Mouse (Mus musculus) G1E (cell line): ENCODE measurements around the gene Msx1. TPM values are rescaled to one million over a fixed set of nuclear protein-coding genes. Genes with fewer than 3 reads are reported as not detected.

Source experiments
- ATAC-seq: 2 replicates; pipeline ENCODE4 v1.8.0; 2016; ENCODE audit warnings: mild to moderate bottlenecking; ENCODE audit not compliant: insufficient number of reproducible peaks, poor library complexity, low FRiP score, severe bottlenecking; ENCODE audit errors: extremely low read depth
- DNase-seq: peaks from one replicate; pipeline ENCODE4 v3.0.0; 2012; ENCODE audit warnings: low spot score
- H3K27me3 ChIP-seq: 2 replicates; pipeline ENCODE4 v1.6.1; 2012; ENCODE audit warnings: mild to moderate bottlenecking, low read length, inconsistent platforms; ENCODE audit not compliant: insufficient read depth
- H3K36me3 ChIP-seq: replicated peaks from 2 replicates; pipeline ENCODE3; 2012; ENCODE audit warnings: mild to moderate bottlenecking, inconsistent platforms
- H3K4me1 ChIP-seq: 2 replicates; pipeline ENCODE4 v1.6.1; 2012; ENCODE audit warnings: low read depth, low read length, inconsistent platforms, mixed read lengths; ENCODE audit not compliant: insufficient read depth
- H3K4me3 ChIP-seq: 2 replicates; pipeline ENCODE4 v1.5.1; 2012; ENCODE audit warnings: low read depth, mild to moderate bottlenecking, inconsistent platforms, low read length, moderate library complexity, mixed read lengths
- H3K9me3 ChIP-seq: replicated peaks from 2 replicates; pipeline ENCODE4 v1.6.1; 2012; ENCODE audit warnings: inconsistent platforms
- CTCF ChIP-seq: IDR thresholded peaks from 2 replicates; pipeline ENCODE4 v1.5.1; 2012; ENCODE audit warnings: low read depth, low read length, inconsistent platforms, mixed read lengths
- GATA1 ChIP-seq: IDR thresholded peaks from 2 replicates; pipeline ENCODE4 v1.6.1; 2012; ENCODE audit warnings: borderline replicate concordance, low read length, inconsistent platforms, mixed read lengths
- GATA2 ChIP-seq: IDR thresholded peaks from 2 replicates; pipeline ENCODE4 v1.6.1; 2012; ENCODE audit warnings: low read depth, low read length, inconsistent platforms, borderline replicate concordance
- POLR2AphosphoS5 ChIP-seq: IDR thresholded peaks from 2 replicates; pipeline ENCODE4 v1.6.1; 2012; ENCODE audit warnings: low read depth, low read length, inconsistent platforms; ENCODE audit not compliant: insufficient replicate concordance
- TAL1 ChIP-seq: conservative IDR thresholded peaks from 2 replicates; pipeline ENCODE4 v1.6.1; 2012; ENCODE audit warnings: low read depth, low read length, inconsistent platforms, mixed read lengths
- polyA plus RNA-seq: library from polyadenylated mRNA; stranded (reverse); fragments of >175 nt; gene quantifications from 2 replicates; pipeline ENCODE4 v1.2.3, GENCODE M21; 2012
- total RNA-seq, 2 experiments: library from RNA; stranded (forward) in 1 of 2; stranded (reverse) in 1 of 2; fragments of 200-1000 nt in 1 of 2; fragments of >200 nt in 1 of 2; fragmentation: Nextera tagmentation in 1 of 2; gene quantifications; 2 replicates each; pipeline ENCODE4 v1.2.3; 2014 to 2017

The Msx1 gene
- total and polyA plus RNA-seq, 3 experiments = not detected

- TF ChIP-seq CTCF (no peak), GATA2 (no peak)
- DNase-seq (no peak), ATAC-seq (no peak)
- no peaks in the 10 kb centered on the region for H3K36me3 ChIP-seq
- no peak overlapping the region for H3K4me3 ChIP-seq
- H3K4me1 ChIP-seq = no peaks in the 10 kb centered on the region
- peaks cover 10% of the 10 kb centered on the region; the same call in 1 of the 2 replicates for H3K27me3 ChIP-seq
- H3K9me3 ChIP-seq = peaks cover 50% of the 10 kb centered on the region
Observed at GRCm38 (mm10) chr5:37818533-37819215, 5.7 kb downstream of the Msx1 start.

GRCm38 (mm10) chr5:37817658-37818532 is 6.5 kb downstream of the Msx1 start:
- Histone ChIP-seq H3K36me3 (no peaks in the 10 kb centered on the region), H3K27me3 (peaks cover 3% of the 10 kb centered on the region; the same call in 1 of the 2 replicates), H3K4me3 (no peak overlapping the region), H3K4me1 (no peaks in the 10 kb centered on the region), H3K9me3 (peaks cover 46% of the 10 kb centered on the region)
- no peak for TF ChIP-seq CTCF
- TF ChIP-seq POLR2AphosphoS5 = no peak
- TF ChIP-seq GATA1 = no peak
- TF ChIP-seq GATA2 = no peak
- TF ChIP-seq TAL1 = no peak
- DNase-seq (no peak), ATAC-seq (no peak)

- TF ChIP-seq CTCF (no peak), TAL1 (no peak), GATA2 (no peak), GATA1 (no peak), POLR2AphosphoS5 (no peak)
- no peak overlapping the region for H3K4me3 ChIP-seq
- H3K27me3 ChIP-seq = no peaks in the 10 kb centered on the region; the same call in 1 of the 2 replicates
- H3K36me3 ChIP-seq = no peaks in the 10 kb centered on the region
- ATAC-seq (no peak), DNase-seq (no peak)
- H3K4me1 ChIP-seq = no peaks in the 10 kb centered on the region
- peaks cover 46% of the 10 kb centered on the region for H3K9me3 ChIP-seq
Observed at GRCm38 (mm10) chr5:37816907-37817657, 7.3 kb downstream of the Msx1 start.

GRCm38 (mm10) chr5:37815909-37816308 is 8.5 kb downstream of the Msx1 start:
- no peak overlapping the region for H3K4me3 ChIP-seq
- no peaks in the 10 kb centered on the region for H3K4me1 ChIP-seq
- H3K9me3 ChIP-seq = peaks cover 43% of the 10 kb centered on the region
- no peak for DNase-seq
- no peak for ATAC-seq
- H3K36me3 ChIP-seq = no peaks in the 10 kb centered on the region
- H3K27me3 ChIP-seq = no peaks in the 10 kb centered on the region; the same call in 1 of the 2 replicates
- TF ChIP-seq CTCF = no peak
- TF ChIP-seq GATA2 = no peak
- no peak for TF ChIP-seq GATA1
- TF ChIP-seq TAL1 = no peak
- TF ChIP-seq POLR2AphosphoS5 = no peak

- Histone ChIP-seq H3K36me3 (no peaks in the 10 kb centered on the region), H3K4me3 (no peak overlapping the region), H3K4me1 (no peaks in the 10 kb centered on the region), H3K9me3 (peaks cover 43% of the 10 kb centered on the region), H3K27me3 (no peaks in the 10 kb centered on the region; the same call in 1 of the 2 replicates)
- TF ChIP-seq GATA2 (no peak), POLR2AphosphoS5 (no peak), CTCF (no peak), GATA1 (no peak), TAL1 (no peak)
- ATAC-seq (no peak), DNase-seq (no peak)
Observed at GRCm38 (mm10) chr5:37814169-37814568, 10.2 kb downstream of the Msx1 start.

- TF ChIP-seq GATA2 (no peak), POLR2AphosphoS5 (no peak), GATA1 (no peak), CTCF (no peak), TAL1 (no peak)
- no peak for ATAC-seq
- no peak overlapping the region for H3K4me3 ChIP-seq
- H3K9me3 ChIP-seq = peaks cover 21% of the 10 kb centered on the region
- H3K27me3 ChIP-seq = no peaks in the 10 kb centered on the region
- H3K4me1 ChIP-seq = no peaks in the 10 kb centered on the region
- no peaks in the 10 kb centered on the region for H3K36me3 ChIP-seq
- DNase-seq = no peak
Observed at GRCm38 (mm10) chr5:37805291-37805690, 19.1 kb downstream of the Msx1 start.
